In genomic region chr11:49847811-49848078, GRCm38 (mm10) we compare ENCODE assay signal across 9 mouse cellular contexts. TPM values are rescaled to one million over a fixed set of nuclear protein-coding genes. Genes with fewer than 3 reads are reported as not detected.
A peak's percentile ranks its signal among the peaks of the same experiment; 100 is the strongest.
DNase-seq lines count a peak whose midpoint lies in the region; ATAC-seq and TF ChIP-seq lines count a peak whose summit lies in the region.
"Had no signal": no experiment of that assay in that cellular context is flagged by ENCODE, and none has a peak within 500 bp of the region (broad histone marks: within the 10 kb centered on the region; RNA-seq: fewer than 3 reads in every experiment).

No protein-coding gene starts in this region.

- no peak overlapping the region for H3K27ac ChIP-seq in heart, embryonic 10.5 days
- no peak overlapping the region for H3K27ac ChIP-seq in forebrain, embryonic 16.5 days (ENCODE audit: low read length)
- peak overlapping the region; percentile 87 for H3K27ac ChIP-seq in liver, embryonic 15.5 days (replicated peaks)

- H3K4me1 ChIP-seq in heart, embryonic 10.5 days, result peaks cover 28% of the 10 kb centered on the region
- peaks cover 49% of the 10 kb centered on the region for H3K4me1 ChIP-seq in E14TG2a.4 (replicated peaks; ENCODE audit: low read depth, low read length)
- peaks cover 26% of the 10 kb centered on the region for H3K4me1 ChIP-seq in forebrain, embryonic 16.5 days (replicated peaks; ENCODE audit: control insufficient read depth, insufficient read depth, low read length)
- H3K4me1 ChIP-seq in liver, embryonic 15.5 days (replicated peaks), result peaks cover 44% of the 10 kb centered on the region

- no peak for TF ChIP-seq CTCF in E14TG2a.4 (conservative IDR thresholded peaks at IDR 0.05; ENCODE audit: low read length)

- 63% methylated on average over 2 of the region's 2 CpGs for WGBS in heart, embryonic 10.5 days
- 73% methylated on average over 2 of the region's 2 CpGs for WGBS in forebrain, embryonic 16.5 days
- WGBS in liver, embryonic 15.5 days (ENCODE audit: insufficient replicate concordance), result 18% methylated on average over 2 of the region's 2 CpGs

- no peaks in the 10 kb centered on the region for H3K27me3 ChIP-seq in heart, embryonic 10.5 days (ENCODE audit: insufficient read depth, poor library complexity, severe bottlenecking)
- H3K27me3 ChIP-seq in E14TG2a.4 (ENCODE audit: insufficient read depth, low read length), result no peaks in the 10 kb centered on the region
- H3K27me3 ChIP-seq in forebrain, embryonic 16.5 days (replicated peaks; ENCODE audit: control insufficient read depth, insufficient read depth, low read length), result no peaks in the 10 kb centered on the region
- H3K27me3 ChIP-seq in liver, embryonic 15.5 days, result no peaks in the 10 kb centered on the region

- no peak for ATAC-seq in forebrain, embryonic 16.5 days
- no peak for ATAC-seq in liver, embryonic 15.5 days (ENCODE audit: insufficient read depth)
- no peak for ATAC-seq in erythroid progenitor cell, adult 5-6 weeks (replicated peaks; ENCODE audit: low FRiP score, poor library complexity, severe bottlenecking)

- peak overlapping the region; percentile 87; the same call in 1 of the 2 replicates for H3K9ac ChIP-seq in forebrain, embryonic 16.5 days (replicated peaks; ENCODE audit: low read depth, low read length)
- peak overlapping the region; percentile 93; the same call in 1 of the 2 replicates for H3K9ac ChIP-seq in liver, embryonic 15.5 days

- H3K4me2 ChIP-seq in forebrain, embryonic 16.5 days (ENCODE audit: low read length), result peak overlapping the region; percentile 61
- peak overlapping the region; percentile 97 for H3K4me2 ChIP-seq in liver, embryonic 15.5 days

- no peak for DNase-seq in heart, embryonic 10.5 days (ENCODE audit: low spot score)
- no peak for DNase-seq in heart, adult 9 months (ENCODE audit: low spot score in 2 of 2)
- no peak for DNase-seq in gastrocnemius, postnatal 36 days
- no peak for DNase-seq in adrenal gland, postnatal 14 days
- DNase-seq: B cell, adult 2 months had no signal

- intact Hi-C loops in gastrocnemius, postnatal 36 days (cut with DNase I), result loop anchor here (5.0 kb wide), 1 partner anchor 195 kb away; no protein-coding TSS in a partner anchor

- H3K4me3 ChIP-seq in heart, embryonic 10.5 days, result peak overlapping the region; percentile 97
- peak overlapping the region; percentile 96 for H3K4me3 ChIP-seq in E14TG2a.4 (replicated peaks; ENCODE audit: low read length)
- peak overlapping the region; percentile 61 for H3K4me3 ChIP-seq in forebrain, embryonic 16.5 days (replicated peaks; ENCODE audit: low read length)
- peak overlapping the region; percentile 90 for H3K4me3 ChIP-seq in liver, embryonic 15.5 days (replicated peaks)

- no peaks in the 10 kb centered on the region for H3K9me3 ChIP-seq in heart, embryonic 10.5 days
- no peaks in the 10 kb centered on the region for H3K9me3 ChIP-seq in E14TG2a.4 (ENCODE audit: low read length)
- H3K9me3 ChIP-seq in forebrain, embryonic 16.5 days (ENCODE audit: control insufficient read depth, low read length), result no peaks in the 10 kb centered on the region
- no peaks in the 10 kb centered on the region for H3K9me3 ChIP-seq in liver, embryonic 15.5 days (replicated peaks)

- peaks cover 11% of the 10 kb centered on the region for H3K36me3 ChIP-seq in heart, embryonic 10.5 days
- H3K36me3 ChIP-seq in E14TG2a.4 (ENCODE audit: insufficient read depth, low read length), result peaks cover 19% of the 10 kb centered on the region
- no peaks in the 10 kb centered on the region for H3K36me3 ChIP-seq in forebrain, embryonic 16.5 days (ENCODE audit: control insufficient read depth, insufficient read depth)
- H3K36me3 ChIP-seq in liver, embryonic 15.5 days (replicated peaks), result peaks cover 8% of the 10 kb centered on the region; the same call in 1 of the 2 replicates

RNA-seq across cellular contexts. Expression of gene Mapk9, which starts 1.2 kb away (rescaled TPM):
- 30.2 and 31.5 TPM in 2 replicates for polyA plus RNA-seq in heart, embryonic 10.5 days (2016; fragmentation: Nextera tagmentation; extraction: Ambion mirVana)
- polyA plus RNA-seq in forebrain, embryonic 16.5 days (2015; fragmentation: Nextera tagmentation; extraction: Ambion mirVana), result 45.7 and 48.5 TPM in 2 replicates
- 16.7 and 16.9 TPM in 2 replicates for polyA plus RNA-seq in liver, embryonic 15.5 days (2015; fragmentation: Nextera tagmentation; extraction: Ambion mirVana)
- 18.9 and 21.6 TPM in 2 replicates for total RNA-seq in erythroid progenitor cell, adult 5-6 weeks (2015; ENCODE audit: low replicate concordance)
- 19.4 and 27.6 TPM in 2 replicates for total RNA-seq in erythroid progenitor cell, adult 5-6 weeks (2017; ENCODE audit: low replicate concordance)
- total RNA-seq in gastrocnemius, postnatal 36 days (2021), result 10 to 100 TPM; 43.5 to 49.9 TPM
- total RNA-seq in adrenal gland, postnatal 14 days (2021), result 59.6 and 61.1 TPM in 2 replicates

RNA-seq across cellular contexts. Expression of gene Gfpt2, which starts 53.8 kb away (rescaled TPM):
- 21.3 and 24.5 TPM in 2 replicates for polyA plus RNA-seq in heart, embryonic 10.5 days (2016; fragmentation: Nextera tagmentation; extraction: Ambion mirVana)
- 13.3 and 16.6 TPM in 2 replicates for polyA plus RNA-seq in forebrain, embryonic 16.5 days (2015; fragmentation: Nextera tagmentation; extraction: Ambion mirVana)
- polyA plus RNA-seq in liver, embryonic 15.5 days (2015; fragmentation: Nextera tagmentation; extraction: Ambion mirVana), result 0.73 and 0.74 TPM in 2 replicates
- 0.72 TPM in 1 of 2 replicates, not detected in the other for total RNA-seq in erythroid progenitor cell, adult 5-6 weeks (2015; ENCODE audit: low replicate concordance)
- not detected in 2 replicates for total RNA-seq in erythroid progenitor cell, adult 5-6 weeks (2017; ENCODE audit: low replicate concordance)
- total RNA-seq in gastrocnemius, postnatal 36 days (2021), result 1 to 10 TPM; 5.7 to 6.2 TPM
- 5.6 and 6.0 TPM in 2 replicates for total RNA-seq in adrenal gland, postnatal 14 days (2021)

RNA-seq across cellular contexts. Expression of gene Rasgef1c, which starts 53.9 kb away (rescaled TPM):
- 0.17 and 0.20 TPM in 2 replicates for polyA plus RNA-seq in heart, embryonic 10.5 days (2016; fragmentation: Nextera tagmentation; extraction: Ambion mirVana)
- 11.4 and 17.1 TPM in 2 replicates for polyA plus RNA-seq in forebrain, embryonic 16.5 days (2015; fragmentation: Nextera tagmentation; extraction: Ambion mirVana)
- polyA plus RNA-seq in liver, embryonic 15.5 days (2015; fragmentation: Nextera tagmentation; extraction: Ambion mirVana), result 0.05 TPM in 1 of 2 replicates, not detected in the other
- total RNA-seq in erythroid progenitor cell, adult 5-6 weeks (2015; ENCODE audit: low replicate concordance), result not detected in 2 replicates
- total RNA-seq in erythroid progenitor cell, adult 5-6 weeks (2017; ENCODE audit: low replicate concordance), result 0.64 TPM in 1 of 2 replicates, not detected in the other
- under 1 TPM; 0.26 to 0.44 TPM for total RNA-seq in gastrocnemius, postnatal 36 days (2021)
- 1.3 and 1.5 TPM in 2 replicates for total RNA-seq in adrenal gland, postnatal 14 days (2021)
